Mouse (Mus musculus) embryonic stem cell, embryonic (primary cell): ENCODE results near the gene Fam107b.
"Not testable (repeated sequence)": the region's sequence is repeated elsewhere in the genome, so short reads cannot be mapped to it uniquely, and the experiment has no call there.

Source experiments
- CTCF ChIA-PET, 4 experiments: fragments of 300-600 bp in 2 of 4; fragments of 350-600 bp in 2 of 4; sonication (Branson Sonifier 250); formaldehyde crosslinking; loops; one replicate each; lab custom pipeline; 2022; ENCODE audit warnings: inconsistent platforms in 2 of 4; lab: Charles Lee
- POLR2A ChIA-PET, 4 experiments: fragments of 300-600 bp in 2 of 4; fragments of 350-600 bp in 2 of 4; sonication (Branson Sonifier 250); formaldehyde crosslinking; loops; one replicate each; lab custom pipeline; 2022; ENCODE audit warnings: antibody characterized with exemption in 4 of 4, inconsistent platforms in 1 of 4; lab: Charles Lee

The Fam107b gene

GRCm38 (mm10) chr2:3683751-3684229 lies 113.5 kb downstream of the Fam107b start:
- ChIA-PET POLR2A (interaction anchor here in 2 of 4 experiments (0.7 to 2.2 kb wide), 6 partner anchors 8 to 29 kb away, joined by 3 to 7 read pairs (median 4); no protein-coding TSS in a partner anchor), CTCF (interaction anchor here in 1 of 4 experiments (0.6 kb wide), 1 partner anchor 87 kb away, joined by 3 read pairs; no protein-coding TSS in a partner anchor)

DNA sequence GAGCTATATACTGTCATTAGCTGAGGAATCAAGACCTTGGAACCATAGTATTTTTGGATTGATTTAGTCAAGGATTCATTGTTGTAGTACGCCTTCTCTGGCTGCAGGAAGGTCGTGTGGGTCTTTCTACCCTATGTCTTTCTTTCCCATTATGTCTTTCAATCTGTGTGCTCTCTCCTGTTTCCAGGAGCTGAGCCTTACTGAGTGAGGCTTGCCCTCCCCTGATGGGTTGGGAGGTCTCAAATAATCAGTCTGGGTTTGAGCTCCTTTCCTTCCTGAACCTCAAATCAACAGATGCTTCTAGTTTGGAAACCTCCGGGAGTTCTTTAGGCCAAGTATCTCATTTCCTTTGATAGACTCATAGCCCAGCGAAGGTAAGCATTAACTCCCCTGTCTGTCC lies 119.9 kb downstream of the Fam107b start:
- ChIA-PET POLR2A (interaction anchor here in 3 of 4 experiments (0.6 to 2.5 kb wide), 4 partner anchors 22 to 263 kb away, joined by 3 to 12 read pairs (median 6); no protein-coding TSS in a partner anchor), CTCF (no interaction called here)

GRCm38 (mm10) chr2:3692833-3693232 lies 122.5 kb downstream of the Fam107b start:
- CTCF ChIA-PET = no interaction called here
- POLR2A ChIA-PET = interaction anchor here in 2 of 4 experiments (0.6 to 2.4 kb wide), 3 partner anchors 8 to 23 kb away, joined by 3 to 10 read pairs (median 3); no protein-coding TSS in a partner anchor

DNA sequence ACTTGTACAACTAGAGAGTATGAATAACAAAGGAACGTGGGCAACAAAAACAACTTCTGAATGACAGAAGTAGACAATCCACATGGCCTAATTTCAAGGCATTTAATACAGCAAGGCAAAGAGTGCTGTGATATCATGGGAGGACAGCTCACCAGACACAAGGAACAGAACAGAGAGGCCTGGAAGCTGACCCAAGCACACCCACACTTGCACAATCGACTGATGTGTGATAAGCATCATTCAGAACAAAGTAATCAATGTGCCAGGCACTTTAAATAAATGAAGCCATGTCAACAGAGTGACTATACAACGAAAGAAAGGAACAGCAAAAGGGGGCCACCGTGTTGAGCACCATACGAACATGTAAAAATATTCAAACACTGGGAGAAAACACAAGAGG lies 125.6 kb downstream of the Fam107b start:
- ChIA-PET POLR2A (interaction anchor here in 3 of 4 experiments (0.8 to 2.1 kb wide), 3 partner anchors 16 to 17 kb away, joined by 4 to 17 read pairs (median 13); no protein-coding TSS in a partner anchor), CTCF (no interaction called here)

DNA sequence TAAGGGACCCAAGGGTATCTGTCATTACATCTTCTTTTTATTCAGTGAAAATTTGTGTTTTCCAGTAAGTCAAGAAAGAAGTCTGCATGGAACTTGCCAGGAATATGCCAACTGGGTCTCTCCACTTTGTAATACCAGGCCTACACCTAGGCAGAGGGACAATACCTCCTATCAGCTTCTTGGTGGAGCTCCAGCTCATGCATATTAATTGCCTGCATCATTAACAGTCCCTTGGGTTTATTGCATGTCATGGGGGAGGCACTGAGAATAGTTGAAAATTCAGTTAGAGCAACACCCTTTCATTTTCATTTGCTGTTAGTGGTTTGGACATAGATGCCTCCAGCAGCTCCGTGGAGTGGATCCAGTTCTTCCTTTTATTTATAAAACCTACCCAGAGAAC lies 130.1 kb downstream of the Fam107b start:
- ChIA-PET CTCF (interaction anchor here in 1 of 4 experiments (0.6 kb wide), 1 partner anchor 105 kb away, joined by 3 read pairs; no protein-coding TSS in a partner anchor), POLR2A (interaction anchor here in 3 of 4 experiments (0.6 to 4.9 kb wide), 3 partner anchors 12 to 125 kb away, joined by 5 to 34 read pairs (median 7); no protein-coding TSS in a partner anchor)

DNA sequence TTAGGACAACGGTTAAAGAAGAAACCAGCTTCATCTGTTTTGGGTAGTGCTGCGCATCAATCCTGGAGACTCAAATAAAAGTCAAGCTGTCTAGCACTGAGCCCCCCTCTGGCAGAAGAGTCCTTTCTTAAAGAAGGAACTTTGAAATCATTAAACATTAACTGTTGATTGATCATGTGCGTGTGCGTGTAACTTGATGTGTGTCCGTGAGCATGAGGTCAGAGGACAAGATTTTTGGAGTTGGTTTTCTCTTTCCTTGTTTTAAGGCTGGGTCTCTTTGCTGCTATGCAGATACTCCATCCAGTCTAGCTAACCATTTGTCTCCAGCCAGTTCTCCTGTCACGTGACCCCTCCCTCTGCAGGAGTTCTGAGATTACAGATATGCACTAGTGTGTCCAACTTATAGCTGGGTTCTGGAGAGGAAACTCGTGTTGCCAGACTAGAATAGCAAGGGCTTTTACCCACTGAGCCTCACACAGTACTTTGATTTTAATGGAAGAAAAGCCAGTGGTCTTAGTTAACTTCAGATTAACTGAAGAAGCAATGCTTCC lies 132.4 kb downstream of the Fam107b start:
- ChIA-PET POLR2A (interaction anchor here in 2 of 4 experiments (0.6 to 4.9 kb wide), 4 partner anchors 10 to 1122 kb away, joined by 3 to 34 read pairs (median 19); no protein-coding TSS in a partner anchor), CTCF (no interaction called here)

DNA sequence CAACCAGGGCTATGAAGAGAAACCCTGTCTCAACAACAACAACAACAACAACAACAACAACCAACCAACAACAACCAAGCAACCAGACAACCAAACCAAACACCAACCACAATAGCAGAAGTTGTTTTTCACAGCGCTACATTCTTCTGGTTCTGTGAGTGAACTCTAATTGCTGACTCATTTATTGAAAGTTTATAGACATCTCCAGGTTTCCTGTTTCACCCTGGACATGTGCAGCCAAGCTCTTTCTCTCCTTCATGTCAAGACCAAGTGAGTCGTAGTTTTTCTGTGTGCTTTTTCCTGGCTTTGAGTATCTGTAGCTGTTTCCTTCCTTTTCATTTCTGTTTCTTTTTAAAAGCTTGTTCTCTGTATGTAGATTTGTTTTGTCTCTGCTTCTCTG lies 133.5 kb downstream of the Fam107b start:
- POLR2A ChIA-PET = interaction anchor here in 3 of 4 experiments (0.6 to 4.9 kb wide), 8 partner anchors 9 to 340 kb away, joined by 3 to 34 read pairs (median 3); no protein-coding TSS in a partner anchor

DNA sequence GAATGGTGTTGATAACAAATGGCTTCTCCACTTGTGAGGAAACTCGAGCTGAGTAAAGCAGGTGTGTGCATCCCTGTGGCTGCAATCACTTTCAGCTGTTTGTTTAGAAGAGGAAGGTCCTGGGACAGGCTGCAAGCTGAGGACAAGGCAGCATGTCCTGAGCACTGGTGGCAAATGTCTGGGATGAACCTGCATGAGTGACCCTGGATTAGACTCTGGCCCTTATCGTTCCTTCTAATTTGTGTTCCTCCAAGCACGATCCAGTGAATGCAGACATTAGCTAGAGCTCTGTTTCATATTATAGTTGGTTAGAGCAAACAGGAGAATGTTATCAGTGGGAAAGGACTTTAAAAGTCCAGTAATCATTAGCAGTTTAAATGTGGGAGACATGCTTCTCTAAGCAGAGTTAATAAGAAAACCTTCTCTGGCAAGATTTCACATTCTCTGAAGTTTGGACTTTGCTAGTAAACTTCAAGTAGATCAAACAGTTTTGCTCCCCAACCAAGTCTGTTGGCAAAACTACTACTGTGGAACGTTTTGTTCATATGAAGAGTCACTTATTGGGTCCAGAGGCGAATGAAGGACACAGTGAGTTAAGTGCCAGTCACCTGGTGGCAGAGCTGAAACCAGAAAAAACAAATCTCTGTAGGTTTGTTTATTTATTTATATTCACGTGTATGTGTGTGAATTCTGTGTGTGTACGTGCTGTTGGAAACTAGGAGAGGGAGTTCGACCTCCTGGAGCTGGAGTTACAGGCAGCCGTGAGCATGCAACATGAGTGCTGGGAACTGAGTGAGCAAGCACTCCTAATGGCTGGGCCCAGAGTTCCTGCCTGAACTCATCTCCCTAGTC lies 134.2 kb downstream of the Fam107b start:
- ChIA-PET CTCF (no interaction called here), POLR2A (interaction anchor here in 3 of 4 experiments (0.7 to 4.9 kb wide), 7 partner anchors 8 to 24 kb away, joined by 3 to 34 read pairs (median 3); no protein-coding TSS in a partner anchor)

More for the DNA sequence above, 133.5 kb downstream of the Fam107b start:
- CTCF ChIA-PET = no interaction called here

DNA sequence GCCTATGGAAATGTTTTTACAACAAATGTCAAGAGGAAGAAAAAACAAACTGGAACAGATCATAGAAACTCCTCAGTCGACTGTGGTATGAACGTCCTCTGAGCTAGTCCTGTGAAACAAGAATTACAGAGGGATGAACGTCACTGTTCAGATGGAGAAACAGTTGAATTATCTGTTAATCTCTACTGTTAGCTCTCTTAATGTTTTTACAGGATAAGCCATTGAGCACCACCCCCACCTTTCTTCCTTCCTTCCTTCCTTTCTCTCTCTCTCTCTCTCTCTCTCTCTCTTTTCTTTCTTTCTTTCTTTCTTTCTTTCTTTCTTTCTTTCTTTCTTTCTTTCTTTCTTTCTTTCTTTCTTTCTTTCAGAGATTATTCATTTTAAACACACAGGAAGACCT lies 135.0 kb downstream of the Fam107b start:
- POLR2A ChIA-PET = interaction anchor here in 2 of 4 experiments (1.4 to 3.7 kb wide), 2 partner anchors 7 to 12 kb away, joined by 3 to 31 read pairs; no protein-coding TSS in a partner anchor

DNA sequence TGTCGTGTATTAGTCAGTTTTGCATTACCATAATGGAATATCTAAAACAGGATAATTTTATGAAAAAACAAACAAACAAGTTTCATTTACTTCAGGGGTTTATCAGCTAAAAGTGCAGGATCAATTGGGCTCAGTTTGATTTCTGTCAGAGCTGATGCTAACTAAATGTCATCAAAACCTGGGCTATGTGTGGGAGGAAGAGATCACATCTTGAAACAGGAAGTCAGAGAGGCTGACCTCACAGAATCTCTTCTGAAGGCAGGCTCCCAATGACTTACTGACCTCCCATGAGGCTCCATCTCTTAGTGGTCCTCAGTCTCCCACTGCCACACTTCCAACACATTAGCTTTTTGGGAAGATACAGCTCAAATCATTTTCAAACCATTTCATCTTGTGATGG lies 136.9 kb downstream of the Fam107b start:
- CTCF ChIA-PET = interaction anchor here in 1 of 4 experiments (0.7 kb wide), 1 partner anchor 443 kb away, joined by 4 read pairs; no protein-coding TSS in a partner anchor
- POLR2A ChIA-PET = interaction anchor here in 1 of 4 experiments (1.3 kb wide), 1 partner anchor 29 kb away, joined by 4 read pairs; no protein-coding TSS in a partner anchor

More for the DNA sequence above, 135.0 kb downstream of the Fam107b start:
- CTCF ChIA-PET = not testable (repeated sequence)

DNA sequence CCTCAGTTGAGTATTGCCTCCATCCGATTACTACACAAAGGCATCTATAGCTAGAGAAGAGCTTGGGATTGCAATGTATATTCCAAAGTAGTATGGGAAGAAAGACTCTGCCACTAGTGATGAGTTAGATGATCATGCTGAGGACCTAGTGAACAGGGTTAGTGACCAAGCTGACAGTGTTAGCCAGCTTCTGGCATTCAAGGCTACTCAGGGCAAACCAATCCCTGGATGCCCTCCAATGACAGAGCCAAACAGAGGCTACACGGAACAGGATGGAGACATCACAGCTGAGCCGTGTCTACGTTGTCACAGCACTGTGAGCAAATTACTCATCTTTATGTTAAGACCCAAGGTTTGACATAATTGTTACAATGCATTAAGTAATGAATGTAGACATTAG lies 138.3 kb downstream of the Fam107b start:
- CTCF ChIA-PET = no interaction called here
- POLR2A ChIA-PET = interaction anchor here in 1 of 4 experiments (1.0 kb wide), 1 partner anchor 8 kb away, joined by 4 read pairs; no protein-coding TSS in a partner anchor

GRCm38 (mm10) chr2:3709882-3710281 lies 139.6 kb downstream of the Fam107b start:
- POLR2A ChIA-PET = interaction anchor here in 1 of 4 experiments (1.0 to 3.8 kb wide), 2 partner anchors 23 kb away, joined by 3 to 47 read pairs; no protein-coding TSS in a partner anchor
- CTCF ChIA-PET = no interaction called here

- POLR2A ChIA-PET = interaction anchor here in 2 of 4 experiments (0.6 to 3.8 kb wide), 7 partner anchors 10 to 43 kb away, joined by 3 to 47 read pairs (median 6); no protein-coding TSS in a partner anchor
- CTCF ChIA-PET = interaction anchor here in 1 of 4 experiments (0.6 kb wide), 1 partner anchor 94 kb away, joined by 3 read pairs; no protein-coding TSS in a partner anchor
Observed at GRCm38 (mm10) chr2:3710521-3710920, 140.2 kb downstream of the Fam107b start.

GRCm38 (mm10) chr2:3712369-3713042 lies 142.2 kb downstream of the Fam107b start:
- ChIA-PET POLR2A (interaction anchor here in 3 of 4 experiments (0.5 to 3.8 kb wide), 101 partner anchors 9 to 1168 kb away, joined by 3 to 47 read pairs (median 4); partner anchors contain the start of genes Cdnf (in 3 of the 3), Gm45902 (in 3 of the 3), Hspa14 (in 3 of the 3) and Suv39h2 (in 3 of the 3)), CTCF (interaction anchor here in 1 of 4 experiments (0.6 kb wide), 1 partner anchor 1958 kb away, joined by 5 read pairs; no protein-coding TSS in a partner anchor)

GRCm38 (mm10) chr2:3713212-3713681 lies 143.0 kb downstream of the Fam107b start:
- ChIA-PET CTCF (interaction anchor here in 1 of 4 experiments (0.6 kb wide), 1 partner anchor 1957 kb away, joined by 5 read pairs; no protein-coding TSS in a partner anchor), POLR2A (interaction anchor here in 3 of 4 experiments (0.5 to 3.8 kb wide), 85 partner anchors 9 to 1167 kb away, joined by 3 to 47 read pairs (median 5); partner anchors contain the start of genes Cdnf (in 3 of the 3), Gm45902 (in 3 of the 3), Hspa14 (in 3 of the 3) and Suv39h2 (in 3 of the 3))

DNA sequence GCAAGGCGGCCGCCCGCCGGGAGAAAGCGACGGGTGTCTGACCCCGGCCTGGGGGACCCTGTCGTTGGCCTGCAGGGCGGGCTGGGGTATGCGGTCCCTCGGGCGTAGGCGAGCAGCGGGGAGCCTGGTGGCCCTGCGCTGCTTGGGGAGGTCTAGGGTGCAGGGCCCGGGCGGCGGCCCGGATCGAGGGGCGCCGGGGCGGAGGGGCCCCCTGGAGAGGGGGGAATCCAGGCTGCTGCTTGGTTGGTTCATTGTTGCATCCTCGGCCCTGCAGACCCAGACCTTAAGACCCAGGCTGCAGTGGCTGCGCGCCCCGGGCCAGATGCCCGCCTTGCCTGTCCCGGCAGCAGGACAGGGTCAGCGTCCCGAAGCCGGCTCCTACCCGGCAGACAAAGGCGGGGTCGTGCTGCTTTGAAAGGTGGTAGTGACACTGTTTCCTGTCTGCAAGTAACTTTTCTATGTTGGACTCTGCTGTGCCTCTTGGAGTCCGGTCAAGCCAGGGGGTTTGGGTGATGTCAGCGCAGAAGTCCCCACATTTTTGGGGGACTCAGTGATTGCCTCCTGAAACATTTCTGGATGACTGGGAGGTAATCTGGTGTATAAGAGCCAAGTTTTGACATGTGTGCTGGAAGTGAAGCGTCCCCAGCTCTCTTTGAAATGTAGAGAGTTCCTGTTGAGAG lies 143.5 kb downstream of the Fam107b start:
- CTCF ChIA-PET = interaction anchor here in 1 of 4 experiments (0.5 kb wide), 1 partner anchor 44 kb away, joined by 3 read pairs; no protein-coding TSS in a partner anchor
- POLR2A ChIA-PET = interaction anchor here in 3 of 4 experiments (0.7 to 5.8 kb wide), 65 partner anchors 9 to 836 kb away, joined by 3 to 47 read pairs (median 7); partner anchors contain the start of genes Suv39h2 (in 3 of the 3), Cdnf (in 2 of the 3), Gm45902 (in 2 of the 3) and Hspa14 (in 2 of the 3)
